Mouse (Mus musculus) G1E (cell line): ENCODE measurements at regions not wholly inside any gene's neighbourhood (a gene's known extent, or its start where the extent isn't known, plus 50 kb on each side); places are given as distances from the start of the nearest gene placed in this dataset.
A peak's percentile ranks its signal among the peaks of the same experiment; 100 is the strongest.

Experiments used
- ATAC-seq: 2 replicates; pipeline ENCODE4 v1.8.0; 2016; ENCODE audit warnings: mild to moderate bottlenecking; ENCODE audit not compliant: insufficient number of reproducible peaks, poor library complexity, low FRiP score, severe bottlenecking; ENCODE audit errors: extremely low read depth
- DNase-seq: peaks from one replicate; pipeline ENCODE4 v3.0.0; 2012; ENCODE audit warnings: low spot score
- H3K27me3 ChIP-seq: 2 replicates; pipeline ENCODE4 v1.6.1; 2012; ENCODE audit warnings: mild to moderate bottlenecking, low read length, inconsistent platforms; ENCODE audit not compliant: insufficient read depth
- H3K36me3 ChIP-seq: replicated peaks from 2 replicates; pipeline ENCODE3; 2012; ENCODE audit warnings: mild to moderate bottlenecking, inconsistent platforms
- H3K4me1 ChIP-seq: 2 replicates; pipeline ENCODE4 v1.6.1; 2012; ENCODE audit warnings: low read depth, low read length, inconsistent platforms, mixed read lengths; ENCODE audit not compliant: insufficient read depth
- H3K4me3 ChIP-seq: 2 replicates; pipeline ENCODE4 v1.5.1; 2012; ENCODE audit warnings: low read depth, mild to moderate bottlenecking, inconsistent platforms, low read length, moderate library complexity, mixed read lengths
- H3K9me3 ChIP-seq: replicated peaks from 2 replicates; pipeline ENCODE4 v1.6.1; 2012; ENCODE audit warnings: inconsistent platforms
- CTCF ChIP-seq: IDR thresholded peaks from 2 replicates; pipeline ENCODE4 v1.5.1; 2012; ENCODE audit warnings: low read depth, low read length, inconsistent platforms, mixed read lengths
- GATA1 ChIP-seq: IDR thresholded peaks from 2 replicates; pipeline ENCODE4 v1.6.1; 2012; ENCODE audit warnings: borderline replicate concordance, low read length, inconsistent platforms, mixed read lengths
- GATA2 ChIP-seq: IDR thresholded peaks from 2 replicates; pipeline ENCODE4 v1.6.1; 2012; ENCODE audit warnings: low read depth, low read length, inconsistent platforms, borderline replicate concordance
- POLR2AphosphoS5 ChIP-seq: IDR thresholded peaks from 2 replicates; pipeline ENCODE4 v1.6.1; 2012; ENCODE audit warnings: low read depth, low read length, inconsistent platforms; ENCODE audit not compliant: insufficient replicate concordance
- TAL1 ChIP-seq: conservative IDR thresholded peaks from 2 replicates; pipeline ENCODE4 v1.6.1; 2012; ENCODE audit warnings: low read depth, low read length, inconsistent platforms, mixed read lengths

- no peak for TF ChIP-seq CTCF
- no peak for TF ChIP-seq POLR2AphosphoS5
- TF ChIP-seq GATA2 = no peak
- no peak for TF ChIP-seq TAL1
- no peak for TF ChIP-seq GATA1
- H3K27me3 ChIP-seq = peaks cover 2% of the 10 kb centered on the region; the same call in 1 of the 2 replicates
- no peaks in the 10 kb centered on the region for H3K36me3 ChIP-seq
- H3K4me3 ChIP-seq = no peak overlapping the region
- ATAC-seq = no peak
- H3K4me1 ChIP-seq = no peaks in the 10 kb centered on the region
- DNase-seq = no peak
- H3K9me3 ChIP-seq = no peaks in the 10 kb centered on the region
Measured at GRCm38 (mm10) chr6:33117877-33118276, 57.8 kb upstream of the Chchd3 start.

- TF ChIP-seq GATA1 = no peak
- ATAC-seq (no peak), DNase-seq (no peak)
- Histone ChIP-seq H3K4me1 (no peaks in the 10 kb centered on the region), H3K27me3 (peaks cover 2% of the 10 kb centered on the region; the same call in 1 of the 2 replicates), H3K9me3 (no peaks in the 10 kb centered on the region), H3K4me3 (no peak overlapping the region), H3K36me3 (no peaks in the 10 kb centered on the region)
Measured at GRCm38 (mm10) chr6:33120581-33120980, 60.5 kb upstream of the Chchd3 start.

DNA sequence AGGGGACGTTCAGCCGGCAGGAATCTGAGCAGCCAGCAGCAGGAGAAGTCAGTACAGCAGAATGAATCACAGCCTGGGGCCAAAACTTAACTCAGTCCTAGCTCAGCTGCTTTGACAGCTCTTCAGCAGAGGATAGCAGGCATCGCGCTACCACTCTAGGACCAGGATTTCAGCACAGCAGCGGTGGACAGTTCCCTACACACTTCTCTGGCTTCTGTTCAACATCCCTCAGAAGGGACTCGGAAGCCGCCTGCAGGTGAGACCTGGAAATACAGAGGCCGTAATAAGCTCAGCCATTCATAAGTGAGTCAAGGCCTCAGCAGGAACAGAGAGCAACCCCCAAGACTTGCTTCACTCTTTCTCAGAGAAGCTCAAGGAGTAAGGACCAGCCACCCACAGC, 66.5 kb upstream of the Chchd3 start:
- peak; percentile 49 for ATAC-seq

DNA sequence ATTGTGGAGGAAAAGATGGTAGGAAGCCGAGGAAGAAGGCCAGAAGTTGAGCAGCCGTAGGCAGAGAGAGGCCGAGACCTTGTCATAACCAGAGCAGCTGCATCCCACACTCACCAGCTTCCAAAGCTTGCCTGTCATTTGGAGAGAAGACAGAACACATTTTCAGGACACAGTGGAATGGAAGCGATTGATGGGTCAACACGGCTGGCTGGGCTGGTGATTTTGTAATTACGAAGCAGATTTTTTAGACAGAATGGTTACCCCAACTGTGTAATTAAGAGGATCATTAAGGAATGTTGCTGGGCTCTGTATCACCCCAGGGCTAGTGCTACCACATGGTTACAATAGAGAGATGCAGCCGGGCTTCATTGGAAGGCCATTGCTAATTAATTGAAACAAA, 76.8 kb upstream of the Chchd3 start:
- TF ChIP-seq POLR2AphosphoS5 = no peak
- TF ChIP-seq CTCF = no peak
- no peak for TF ChIP-seq GATA1
- TF ChIP-seq TAL1 = no peak
- TF ChIP-seq GATA2 = no peak
- Histone ChIP-seq H3K4me1 (no peaks in the 10 kb centered on the region), H3K9me3 (no peaks in the 10 kb centered on the region), H3K27me3 (no peaks in the 10 kb centered on the region), H3K36me3 (no peaks in the 10 kb centered on the region), H3K4me3 (no peak overlapping the region)
- ATAC-seq (no peak), DNase-seq (no peak)

More for the DNA sequence above, 66.5 kb upstream of the Chchd3 start:
- Histone ChIP-seq H3K4me3 (no peak overlapping the region), H3K36me3 (no peaks in the 10 kb centered on the region), H3K9me3 (no peaks in the 10 kb centered on the region), H3K4me1 (no peaks in the 10 kb centered on the region), H3K27me3 (no peaks in the 10 kb centered on the region)
- TF ChIP-seq GATA1 = no peak
- no peak for TF ChIP-seq POLR2AphosphoS5
- no peak for TF ChIP-seq TAL1
- no peak for TF ChIP-seq GATA2
- peak; percentile 48; the same call in 1 of the 2 replicates for TF ChIP-seq CTCF
- peak; percentile 53 for DNase-seq

DNA sequence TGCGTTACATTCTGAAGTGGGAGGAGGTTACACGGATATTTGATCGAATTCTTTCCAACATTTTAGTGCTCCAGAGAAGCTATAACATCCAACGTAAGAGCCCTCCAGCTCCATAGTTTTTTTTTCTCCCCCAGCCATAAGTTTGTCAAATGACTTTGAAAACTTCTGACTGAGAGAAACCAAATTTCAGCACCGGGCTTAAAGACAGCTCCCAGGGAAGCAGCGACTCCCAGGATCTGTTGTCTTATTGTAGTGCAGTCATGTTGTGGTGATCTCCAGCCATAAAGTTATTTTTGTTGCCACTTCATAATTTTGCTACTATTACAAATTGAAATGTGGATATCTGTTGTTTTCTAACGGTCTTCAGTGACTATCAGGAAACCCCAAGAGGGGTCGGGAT, 77.8 kb upstream of the Chchd3 start:
- Histone ChIP-seq H3K9me3 (no peaks in the 10 kb centered on the region), H3K4me1 (no peaks in the 10 kb centered on the region), H3K27me3 (no peaks in the 10 kb centered on the region), H3K4me3 (no peak overlapping the region), H3K36me3 (no peaks in the 10 kb centered on the region)
- no peak for TF ChIP-seq GATA2
- TF ChIP-seq TAL1 = no peak
- TF ChIP-seq POLR2AphosphoS5 = no peak
- no peak for TF ChIP-seq CTCF
- TF ChIP-seq GATA1 = no peak
- DNase-seq = no peak
- ATAC-seq = no peak

GRCm38 (mm10) chr6:33166479-33166878, 82.4 kb upstream of the Exoc4 start:
- no peaks in the 10 kb centered on the region for H3K4me1 ChIP-seq
- no peaks in the 10 kb centered on the region for H3K36me3 ChIP-seq
- TF ChIP-seq GATA1 (no peak), TAL1 (no peak), GATA2 (no peak), CTCF (no peak), POLR2AphosphoS5 (no peak)
- no peaks in the 10 kb centered on the region for H3K9me3 ChIP-seq
- DNase-seq = no peak
- no peak for ATAC-seq
- H3K4me3 ChIP-seq = no peak overlapping the region
- peaks cover 6% of the 10 kb centered on the region for H3K27me3 ChIP-seq

DNA sequence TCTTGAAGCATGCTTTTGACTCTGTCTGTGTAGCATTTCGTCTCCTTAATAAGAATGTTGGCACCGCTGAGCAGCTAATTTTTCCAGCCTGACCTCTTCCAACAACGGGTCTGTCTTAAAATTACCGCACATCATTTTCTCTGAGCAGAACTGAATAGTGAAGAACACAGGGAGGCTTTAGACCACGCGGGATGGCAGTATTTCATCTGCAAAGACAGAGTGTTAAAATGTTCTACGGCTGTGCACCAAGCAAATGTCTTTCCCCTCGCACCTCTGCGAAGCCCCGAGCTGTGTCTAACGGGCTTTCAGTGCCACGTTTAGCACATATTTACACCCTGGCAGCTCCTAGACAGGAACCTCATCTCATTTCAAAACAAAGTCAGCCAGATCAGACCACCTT, 75.3 kb upstream of the Exoc4 start:
- H3K27me3 ChIP-seq = peaks cover 8% of the 10 kb centered on the region; the same call in 1 of the 2 replicates
- H3K9me3 ChIP-seq = no peaks in the 10 kb centered on the region
- ATAC-seq (no peak), DNase-seq (no peak)
- no peak for TF ChIP-seq POLR2AphosphoS5
- TF ChIP-seq CTCF = no peak
- no peak for TF ChIP-seq GATA2
- TF ChIP-seq TAL1 = no peak
- no peak for TF ChIP-seq GATA1
- no peaks in the 10 kb centered on the region for H3K4me1 ChIP-seq
- H3K36me3 ChIP-seq = no peaks in the 10 kb centered on the region
- no peak overlapping the region for H3K4me3 ChIP-seq
